Mouse (Mus musculus): ENCODE data around the gene Ppp1cc. TPM values are rescaled to one million over a fixed set of nuclear protein-coding genes. Genes with fewer than 3 reads are reported as not detected.
"Not testable (repeated sequence)": the region's sequence is repeated elsewhere in the genome, so short reads cannot be mapped to it uniquely, and the experiment has no call there.

The Ppp1cc gene
- total RNA-seq, 2 experiments from 2014 or later: 216 to 217 TPM

DNA sequence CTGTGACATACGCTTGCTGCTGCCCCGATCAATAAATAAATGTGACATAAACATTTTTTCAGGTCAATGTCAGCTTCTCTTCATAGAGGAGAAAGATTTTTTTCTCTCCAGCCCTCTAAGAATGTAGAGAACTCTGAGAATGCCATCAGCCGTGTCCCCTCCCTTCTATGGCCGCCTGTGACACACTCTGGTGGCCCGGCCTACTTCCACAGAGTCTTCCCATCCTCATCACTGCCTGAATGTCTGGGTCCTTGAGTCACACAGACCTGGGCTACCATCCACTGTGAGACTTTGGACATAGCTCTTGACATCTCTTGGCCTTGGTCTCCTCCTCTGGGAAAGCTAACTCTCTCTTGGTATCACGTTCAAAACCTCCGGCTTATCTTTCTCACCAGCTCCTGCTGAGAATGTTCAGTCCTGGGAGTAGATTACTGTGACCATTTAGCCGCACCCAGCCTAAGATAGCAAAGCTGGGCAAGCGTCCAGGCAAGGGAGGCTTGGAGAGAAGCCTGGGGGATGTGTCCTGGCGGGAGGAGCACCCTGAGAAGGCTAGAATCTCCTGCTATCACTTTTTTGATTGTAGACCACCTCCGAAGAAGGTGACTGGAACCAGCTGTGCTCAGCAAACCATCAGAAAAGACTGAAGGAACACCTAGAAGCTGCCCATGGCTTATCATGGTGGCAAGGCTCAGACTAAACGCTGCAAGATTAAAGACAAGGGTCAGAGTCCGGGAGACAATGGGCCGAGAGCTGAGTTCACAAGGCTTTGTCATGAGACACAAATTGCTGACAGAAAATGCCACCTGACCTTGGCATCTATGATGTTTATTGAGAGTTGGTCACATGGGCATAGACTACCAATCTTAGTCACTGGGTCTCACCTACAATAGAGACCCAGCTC lies 21.3 kb upstream of the Ppp1cc start:
- DNase-seq: peak; percentile 82

DNA sequence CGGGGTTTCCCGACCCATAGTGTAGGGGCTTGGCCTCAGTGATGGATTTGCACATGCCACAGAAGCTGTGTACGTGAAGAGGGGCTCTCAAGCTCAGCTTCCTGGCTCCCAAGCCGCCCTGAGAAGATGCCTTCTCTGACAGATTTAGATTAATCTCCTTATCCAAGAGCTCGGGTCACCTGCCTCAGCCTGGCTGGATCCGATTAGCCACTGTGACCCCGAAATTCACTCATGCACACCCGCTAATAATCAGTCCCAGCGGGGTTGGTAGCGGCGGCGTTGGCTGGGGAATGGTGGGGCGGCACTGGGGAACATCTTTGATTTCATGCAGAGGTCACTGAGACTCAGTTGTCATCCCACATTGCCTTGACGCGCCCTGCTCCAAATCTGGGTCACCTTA lies 19.2 kb upstream of the Ppp1cc start:
- no peak for DNase-seq

DNA sequence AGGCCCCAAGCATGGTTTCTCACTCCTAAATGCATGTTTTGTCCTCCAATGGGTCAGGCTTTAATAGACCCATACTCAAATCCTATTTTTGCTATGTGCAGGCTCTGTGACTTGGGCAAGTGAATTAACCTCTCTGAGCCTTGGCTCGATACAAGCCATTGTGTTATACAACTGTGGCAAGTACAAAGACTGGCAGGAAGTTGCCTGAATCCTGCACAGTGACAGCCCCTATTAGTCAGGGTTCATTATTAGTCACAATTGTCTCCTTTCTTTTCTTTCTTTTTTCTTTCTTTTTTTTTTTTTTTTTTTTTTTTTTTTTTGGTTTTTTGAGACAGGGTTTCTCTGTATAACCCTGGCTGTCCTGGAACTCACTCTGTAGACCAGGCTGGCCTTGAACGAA lies 18.3 kb upstream of the Ppp1cc start:
- DNase-seq: not testable (repeated sequence)

DNA sequence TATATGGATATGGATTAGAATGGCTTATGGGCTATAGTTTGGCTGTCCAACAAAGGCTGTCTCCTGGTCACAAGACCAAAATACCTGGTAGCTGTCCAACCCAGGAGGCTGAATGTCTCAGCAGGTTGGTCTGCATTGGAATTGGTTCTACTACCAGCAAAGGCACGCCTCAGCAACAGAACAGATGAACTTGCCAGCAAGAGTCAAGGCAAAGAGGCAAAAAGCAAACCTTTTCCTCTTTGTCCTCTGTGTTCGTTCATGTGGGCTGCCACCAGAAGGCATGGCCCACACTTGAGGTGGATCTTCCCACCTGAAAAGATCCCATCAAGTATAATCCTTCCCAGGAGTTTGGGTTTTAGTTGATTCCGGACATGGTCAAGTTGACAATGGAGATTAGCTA lies 17.4 kb upstream of the Ppp1cc start, which contains the start of gene Ccdc63:
TSS of gene Ccdc63 (minus strand) at position 101 of the 400 bp plus-strand sequence.
- DNase-seq: no peak

- DNase-seq: peak; percentile 67
Observed at GRCm38 (mm10) chr5:122142230-122142992, 15.7 kb upstream of the Ppp1cc start.

- peak; percentile 78 for DNase-seq
Observed at GRCm38 (mm10) chr5:122143543-122143942, 14.5 kb upstream of the Ppp1cc start.

DNA sequence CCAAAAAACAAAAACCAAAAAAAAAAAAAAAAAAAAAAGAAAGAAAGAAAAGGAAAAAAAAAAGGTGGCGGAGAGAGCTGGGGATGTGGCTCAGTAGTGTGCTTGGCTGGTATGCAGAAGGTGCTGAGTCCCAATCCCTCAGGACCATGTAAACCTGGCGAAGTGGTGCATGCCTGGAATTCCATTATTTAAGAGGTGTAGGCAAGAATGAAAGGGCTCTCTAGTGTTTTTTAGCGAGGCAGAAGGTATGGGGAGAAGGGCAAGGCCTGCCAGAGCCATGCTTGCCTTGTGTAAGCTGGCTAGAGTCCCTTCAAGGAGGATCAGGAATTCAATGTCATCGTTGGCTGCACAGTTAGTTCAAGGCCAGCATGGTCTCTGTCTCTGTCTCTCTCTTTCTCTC lies 13.3 kb upstream of the Ppp1cc start:
- no peak for DNase-seq

- peak; percentile 67 for DNase-seq
Observed at GRCm38 (mm10) chr5:122145381-122146055, 12.6 kb upstream of the Ppp1cc start.

GRCm38 (mm10) chr5:122146056-122146580 lies 12.0 kb upstream of the Ppp1cc start:
- peak; percentile 72 for DNase-seq

DNA sequence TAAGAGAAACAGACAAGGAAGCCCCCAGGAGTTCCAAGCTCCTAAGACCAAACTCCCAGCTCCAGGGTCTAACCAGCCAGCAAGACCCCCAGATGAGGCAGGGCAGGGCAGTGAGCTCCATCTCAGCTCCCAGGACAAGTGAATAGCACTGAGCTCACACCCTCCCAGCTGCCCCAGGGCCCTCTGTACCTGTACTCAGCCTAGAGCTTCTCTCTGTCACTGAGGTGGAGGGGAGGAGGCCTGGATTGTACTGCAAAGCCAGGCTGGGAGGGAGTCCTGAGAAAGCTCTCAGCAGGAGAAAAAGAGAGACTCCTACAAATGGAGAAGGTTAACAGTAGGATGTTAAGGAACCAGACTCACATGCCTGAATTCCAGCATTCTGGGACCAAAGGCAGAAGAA lies 11.5 kb upstream of the Ppp1cc start:
- no peak for DNase-seq

- DNase-seq: no peak
Observed at GRCm38 (mm10) chr5:122148107-122148506, 10.0 kb upstream of the Ppp1cc start.

DNA sequence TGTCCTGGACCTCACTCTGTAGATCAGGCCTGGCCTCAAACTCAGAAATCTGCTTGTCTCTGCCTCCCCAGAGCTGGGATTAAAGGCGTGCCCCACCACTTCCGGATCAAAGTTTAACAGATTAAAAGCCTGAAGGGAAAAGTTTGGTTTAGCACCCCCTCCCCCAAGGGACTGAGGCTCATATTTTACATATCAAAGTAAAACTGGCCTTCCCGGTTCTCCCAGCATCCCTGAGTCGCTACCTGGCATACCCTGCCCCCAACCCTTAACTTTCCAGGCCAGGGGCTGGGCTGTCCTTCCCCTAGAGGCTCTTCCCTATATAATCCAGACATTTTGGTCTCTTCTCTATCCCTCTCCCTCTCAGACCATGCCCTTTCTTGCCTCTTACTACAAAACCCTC lies 8.8 kb upstream of the Ppp1cc start:
- DNase-seq: no peak

DNA sequence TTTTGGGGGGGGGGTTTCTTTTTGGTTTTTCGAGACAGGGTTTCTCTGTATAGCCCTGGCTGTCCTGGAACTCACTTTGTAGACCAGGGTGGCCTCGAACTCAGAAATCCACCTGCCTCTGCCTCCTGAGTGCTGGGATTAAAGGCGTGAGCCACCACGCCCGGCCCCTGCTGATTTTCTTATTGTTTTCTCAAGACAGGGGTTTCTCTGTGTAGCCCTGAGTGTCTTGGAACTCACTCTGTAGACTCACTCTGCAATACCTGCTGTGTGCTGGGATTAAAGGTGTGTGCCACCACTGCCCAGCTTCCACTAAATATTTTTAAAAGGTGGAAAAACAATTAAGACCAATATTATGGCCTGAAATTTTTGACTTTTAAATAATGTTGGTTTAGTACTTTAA lies 5.6 kb upstream of the Ppp1cc start:
- not testable (repeated sequence) for DNase-seq

DNA sequence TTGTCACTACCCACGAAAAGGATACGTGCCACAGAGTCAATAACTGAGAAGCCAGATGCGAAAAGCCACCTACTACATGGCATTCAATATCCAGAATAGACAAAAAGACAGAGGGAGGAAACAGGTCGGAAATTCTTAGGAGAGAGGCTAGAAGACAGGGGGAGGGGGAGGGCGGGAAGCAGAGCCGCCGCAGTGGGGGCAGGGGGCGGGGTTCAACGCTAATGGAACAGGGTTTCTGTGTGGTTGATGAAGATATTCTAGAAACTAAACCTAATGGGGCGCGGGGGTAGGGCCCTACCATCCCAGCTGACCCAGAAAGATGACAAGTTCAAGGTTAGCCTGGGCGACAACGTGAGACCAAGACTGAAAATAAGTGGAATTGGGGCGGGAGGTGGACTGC lies 4.1 kb upstream of the Ppp1cc start:
- DNase-seq: no peak

DNA sequence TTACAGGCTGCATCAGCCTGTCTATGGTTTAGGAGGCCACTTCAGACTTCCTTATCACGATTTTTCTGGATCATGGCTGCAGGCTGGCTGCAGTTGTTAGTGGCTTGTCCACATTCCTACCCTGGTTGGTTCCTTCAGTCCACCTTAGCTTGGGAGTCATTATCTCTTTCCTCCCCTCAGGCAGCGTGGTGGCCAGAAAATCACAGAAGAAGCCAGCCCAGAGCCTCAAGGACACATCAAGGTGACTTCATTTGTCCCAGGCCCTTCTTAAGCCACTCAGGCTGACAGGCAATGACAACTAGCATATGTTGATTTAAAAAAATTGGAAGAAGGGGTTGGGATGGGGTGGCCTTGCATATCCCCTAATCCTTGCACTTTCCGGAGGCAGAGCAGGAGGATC lies 3.3 kb upstream of the Ppp1cc start:
- DNase-seq: no peak

DNA sequence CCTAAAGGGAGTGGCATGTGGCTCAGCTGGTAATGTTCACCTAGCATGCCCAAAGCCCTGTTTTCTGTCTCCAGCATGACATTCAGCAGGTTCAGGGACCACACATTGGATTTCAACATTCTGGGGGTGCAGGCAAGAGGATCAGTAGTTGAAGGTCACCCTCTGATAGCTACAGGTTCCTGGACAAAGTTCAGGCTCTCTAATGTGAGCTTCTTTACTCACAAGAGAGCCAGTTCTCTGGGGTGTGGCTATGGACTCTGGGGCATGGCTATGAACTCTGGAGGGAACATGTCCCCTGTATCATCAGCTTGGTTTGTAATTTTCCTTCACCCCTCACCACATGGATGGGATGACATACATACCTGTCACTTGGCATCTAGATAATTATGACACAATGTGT lies 2.5 kb upstream of the Ppp1cc start:
- DNase-seq: no peak

DNA sequence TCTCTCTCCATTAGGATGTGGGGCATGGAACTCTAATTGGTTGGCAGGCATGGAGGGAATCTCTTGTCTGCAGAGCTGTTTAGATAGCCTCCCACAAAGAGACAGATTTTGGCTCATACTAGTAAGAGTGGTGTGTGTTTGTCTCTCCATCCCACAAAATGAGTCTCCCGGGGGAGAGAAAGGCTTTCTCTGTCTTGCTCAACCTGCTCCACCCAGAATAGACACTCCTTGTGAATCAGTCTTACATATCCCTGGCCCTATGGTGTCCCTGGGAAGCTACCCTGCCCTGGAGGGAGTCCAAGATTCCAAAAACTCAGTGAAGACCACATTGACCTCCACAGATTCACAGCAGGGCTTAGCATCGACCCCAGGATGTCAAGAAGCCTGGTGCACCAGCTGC lies 1.6 kb upstream of the Ppp1cc start:
- no peak for DNase-seq

DNA sequence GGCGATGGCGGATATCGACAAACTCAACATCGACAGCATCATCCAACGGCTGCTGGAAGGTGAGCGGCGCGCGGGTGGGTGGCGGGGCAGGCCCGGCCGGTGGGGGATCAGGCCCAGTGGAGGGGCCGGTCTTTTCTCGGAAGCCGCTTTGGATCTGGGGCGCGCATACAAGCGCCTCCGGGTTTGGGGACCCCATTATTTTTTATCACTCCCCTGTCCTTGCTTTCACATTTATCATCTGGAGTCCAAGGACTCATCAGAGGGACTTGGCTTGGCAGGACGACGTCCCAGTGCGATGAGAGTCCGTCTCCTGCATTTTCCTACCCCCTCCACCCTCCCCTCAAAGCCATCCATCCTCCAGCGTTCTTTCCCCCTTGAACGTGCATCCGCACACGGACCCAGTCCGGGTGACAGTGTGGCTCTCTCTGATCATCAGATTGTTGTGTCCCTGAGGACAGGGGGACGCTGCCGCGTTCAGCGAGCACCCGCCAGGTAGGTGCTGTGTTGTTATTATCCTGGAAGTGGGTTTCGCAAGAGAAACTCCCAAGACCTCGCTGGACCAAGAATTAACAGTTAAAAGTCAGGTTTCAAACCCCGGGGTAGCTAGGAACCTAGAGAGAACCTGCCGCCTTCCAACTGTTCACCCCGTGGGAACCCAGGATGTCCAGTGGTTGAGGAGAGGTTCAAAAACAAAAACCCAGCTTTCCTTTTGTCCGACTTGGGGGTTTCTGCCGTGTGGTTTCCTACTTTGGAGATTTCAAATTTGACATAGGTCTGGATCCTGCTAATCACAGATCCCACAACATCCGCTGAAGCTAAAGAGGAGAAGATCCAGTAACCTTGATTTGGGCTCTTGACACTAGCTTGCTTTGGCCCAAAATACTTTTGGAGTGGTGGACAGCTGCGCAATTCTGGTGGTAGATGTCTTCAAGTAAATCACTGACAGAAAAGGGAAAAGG lies 758 bp downstream of the Ppp1cc start:
- DNase-seq: no peak

DNA sequence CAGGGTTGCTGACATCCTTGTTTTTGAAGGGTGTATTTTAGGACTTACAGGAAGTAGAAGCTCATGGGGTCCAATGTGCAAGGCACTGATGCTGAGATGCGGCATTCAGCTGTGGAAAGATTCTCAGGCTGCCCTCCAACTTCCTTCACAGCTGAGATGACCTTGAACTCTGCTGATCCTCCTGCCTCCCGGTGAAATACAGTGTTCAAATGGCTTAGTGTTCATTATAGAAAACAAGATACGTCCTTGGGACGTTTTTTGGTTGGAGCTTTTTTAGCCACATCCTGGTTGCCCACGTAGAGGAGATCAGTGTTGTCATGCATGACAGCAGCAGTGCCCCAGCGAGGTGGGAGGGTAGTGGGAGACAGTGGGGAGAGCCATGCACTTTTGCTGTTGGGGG lies 5.1 kb downstream of the Ppp1cc start:
- DNase-seq: no peak

DNA sequence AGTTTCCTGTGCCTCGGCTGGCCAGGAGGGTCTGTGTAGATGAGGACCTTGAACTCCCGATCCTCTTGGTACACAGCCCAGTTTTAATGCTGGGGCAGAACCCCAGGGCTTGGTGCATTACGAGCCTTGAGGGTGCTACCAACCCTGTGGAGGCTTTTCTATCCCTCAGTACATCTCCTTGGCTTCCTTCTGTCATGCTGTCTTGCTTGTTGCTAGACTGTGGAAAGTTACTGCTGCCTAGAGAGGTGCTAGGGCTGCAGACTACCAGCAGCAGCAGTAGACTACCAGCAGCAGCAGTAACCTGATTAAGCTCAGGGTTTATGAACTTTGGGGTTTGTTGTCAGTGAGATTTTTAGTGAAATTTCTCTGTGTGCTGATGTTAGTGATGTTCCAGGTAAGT lies 5.9 kb downstream of the Ppp1cc start:
- no peak for DNase-seq

DNA sequence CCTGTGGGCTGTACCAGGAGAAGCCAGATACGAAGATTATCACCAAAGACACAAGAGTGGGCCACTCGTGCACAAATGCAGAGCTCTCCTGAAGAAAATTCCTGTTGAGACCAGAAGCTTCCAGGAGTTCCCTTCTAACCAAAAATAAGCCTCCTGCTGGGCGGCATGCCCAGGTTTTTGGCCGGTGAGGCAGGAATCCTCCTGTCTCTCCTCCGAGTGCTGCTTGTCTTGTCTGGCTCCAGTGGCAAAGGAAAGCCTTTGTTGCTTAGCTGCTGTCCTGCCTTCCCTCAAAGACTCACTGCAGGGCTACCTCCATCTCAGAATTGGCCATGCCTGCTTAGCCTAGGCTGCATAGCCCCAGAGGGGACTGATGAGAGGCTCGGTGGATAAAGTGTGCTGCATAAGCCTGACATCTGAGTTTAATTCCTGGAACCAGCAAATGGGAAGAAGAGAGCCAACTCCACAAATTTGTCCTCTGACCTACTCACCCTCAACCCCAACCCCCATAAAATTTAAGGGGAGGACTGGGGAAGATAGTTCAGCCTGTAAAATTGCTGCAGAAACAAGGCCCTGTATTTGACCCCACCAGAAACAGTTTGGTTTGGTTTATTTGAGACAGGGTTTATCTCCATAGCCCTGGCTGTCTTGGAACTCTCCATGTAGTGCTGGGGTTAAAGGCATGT lies 7.3 kb downstream of the Ppp1cc start:
- DNase-seq: peak; percentile 38
